Mouse (Mus musculus): ENCODE measurements around the gene B3galnt2.
"Not testable (repeated sequence)": the region's sequence is repeated elsewhere in the genome, so short reads cannot be mapped to it uniquely, and the experiment has no call there.

B3galnt2 gene

DNA sequence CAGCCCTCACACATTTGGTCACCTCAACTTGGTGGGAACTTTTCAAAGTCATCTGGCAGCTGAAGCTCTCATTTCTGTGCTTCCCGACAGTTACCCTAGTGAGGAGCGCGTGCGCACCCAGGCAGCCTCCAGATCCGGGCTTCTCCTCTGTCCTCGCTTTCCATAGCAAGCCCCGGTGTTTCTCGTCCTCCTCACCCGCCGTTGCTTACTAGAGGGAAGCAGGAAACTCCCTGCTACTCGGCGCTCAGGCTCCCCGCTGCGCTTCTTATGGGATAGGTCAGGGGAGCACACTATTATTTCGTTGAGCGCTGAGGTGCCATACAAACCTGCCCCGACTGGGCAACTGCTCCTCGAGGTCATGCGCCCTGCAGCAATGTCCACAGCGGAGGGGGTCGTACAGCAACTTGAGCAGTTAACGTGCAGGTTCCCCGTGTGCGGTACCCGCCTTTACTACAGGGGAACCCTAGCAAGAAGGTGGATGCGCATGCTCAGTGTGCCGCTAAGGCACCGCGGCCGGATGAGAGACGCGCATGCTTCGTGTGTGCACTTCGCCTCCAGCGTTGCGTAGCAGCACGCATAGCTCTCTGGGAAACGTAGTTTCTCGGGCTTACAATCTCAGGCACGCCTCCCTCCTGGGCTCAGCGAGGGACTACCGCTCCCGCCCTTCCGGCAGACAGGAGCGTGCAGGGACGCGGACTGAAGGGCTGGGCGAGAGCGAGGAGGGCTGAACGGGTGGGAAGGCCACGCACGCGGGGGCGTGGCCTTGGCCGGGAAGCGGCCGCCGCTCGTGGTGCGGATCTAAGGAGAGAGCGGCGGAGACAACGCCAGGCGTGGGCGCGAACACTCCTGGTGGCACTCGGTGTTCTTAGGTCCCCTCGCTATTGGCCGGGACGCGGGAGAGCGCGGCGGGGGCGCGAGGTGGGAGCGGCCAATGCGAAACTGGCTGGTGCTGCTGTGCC lies at the start of gene B3galnt2:
Gene B3galnt2, plus strand, starts transcription at position 596 of the 959 bp plus-strand sequence.
- DNase-seq, result peak; percentile 95

DNA sequence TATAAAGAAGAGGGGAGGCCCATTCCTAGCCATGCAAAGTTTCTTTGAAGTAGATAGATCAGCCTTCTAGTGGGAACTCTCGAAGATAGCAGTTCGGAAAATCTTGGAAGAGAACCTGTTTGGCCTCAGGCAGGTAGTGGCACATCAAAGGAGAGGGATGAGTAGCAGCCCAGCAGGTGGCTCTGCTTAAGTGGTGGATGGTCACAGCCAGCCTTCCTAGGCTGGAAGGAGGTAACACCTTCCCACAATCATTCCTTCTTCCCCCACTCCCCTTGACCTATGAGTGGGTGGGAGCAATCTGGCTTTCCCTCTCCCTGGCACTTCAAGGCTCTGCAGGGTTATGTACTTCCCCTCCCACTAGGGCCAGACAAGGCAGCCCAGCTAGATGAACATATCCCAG lies 42.9 kb upstream of the B3galnt2 start:
- DNase-seq, result no peak

- no peak for DNase-seq
Observed at GRCm38 (mm10) chr13:13919396-13919795, 34.9 kb upstream of the B3galnt2 start.

DNA sequence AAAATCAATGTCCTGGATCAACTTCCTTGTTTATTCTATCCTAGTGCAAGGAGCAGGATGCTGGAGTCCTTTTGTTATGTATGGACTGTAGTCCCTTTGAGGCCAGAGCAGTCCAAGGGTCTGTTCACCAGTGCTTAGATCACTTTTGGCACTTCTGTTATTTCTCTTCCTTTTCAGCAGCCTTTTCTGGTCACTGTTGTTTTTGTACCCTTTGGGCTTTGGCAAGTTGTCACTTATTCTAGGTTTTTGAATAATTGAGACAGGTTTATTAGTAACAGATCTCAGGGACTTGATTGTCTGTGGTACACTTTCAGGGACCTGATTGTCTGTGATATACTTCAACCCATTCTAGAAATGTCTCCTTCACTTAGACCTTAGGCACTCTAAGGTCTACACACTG lies 31.7 kb upstream of the B3galnt2 start:
- DNase-seq, result no peak

GRCm38 (mm10) chr13:13929982-13930381 lies 24.3 kb upstream of the B3galnt2 start:
- DNase-seq, result no peak

DNA sequence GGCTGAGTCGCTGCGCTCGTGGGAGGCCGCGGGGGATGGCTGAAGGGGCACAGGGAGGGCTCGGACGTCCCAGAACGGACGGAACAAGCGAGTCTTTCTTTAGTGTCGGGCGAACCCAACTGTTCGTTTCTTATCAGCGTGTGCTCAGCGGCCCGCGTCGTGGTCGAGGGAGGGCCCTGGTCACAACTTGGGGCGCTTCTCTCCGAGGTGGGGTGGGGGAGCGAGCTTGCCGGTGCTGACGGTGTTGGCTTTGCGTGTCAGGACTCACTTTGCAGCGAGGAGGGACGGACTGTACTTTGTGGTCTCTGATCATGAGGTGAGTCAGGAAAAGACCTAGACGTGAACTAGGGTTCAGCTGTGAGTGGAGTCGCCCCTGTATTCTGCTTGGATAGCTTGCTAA lies 662 bp downstream of the B3galnt2 start:
- no peak for DNase-seq

DNA sequence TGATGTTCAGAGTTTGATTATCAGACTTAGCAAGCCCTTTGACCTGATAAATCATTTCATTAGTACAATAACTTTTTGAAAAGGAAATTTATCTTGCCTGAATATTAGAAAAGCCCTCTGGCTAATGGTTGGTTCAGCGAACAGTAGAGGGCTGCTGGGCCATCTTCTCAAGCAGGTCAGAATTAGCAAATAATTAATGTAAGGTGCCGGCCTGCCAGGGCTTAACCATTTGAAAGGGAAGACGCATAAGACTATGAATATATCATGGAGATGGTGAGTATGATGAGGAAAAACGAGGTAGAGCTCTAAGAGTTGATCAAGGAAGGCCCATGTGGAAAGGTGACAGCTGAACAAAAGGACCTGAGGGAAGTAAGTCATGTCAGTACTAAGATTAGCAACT lies 2.4 kb downstream of the B3galnt2 start:
- no peak for DNase-seq

DNA sequence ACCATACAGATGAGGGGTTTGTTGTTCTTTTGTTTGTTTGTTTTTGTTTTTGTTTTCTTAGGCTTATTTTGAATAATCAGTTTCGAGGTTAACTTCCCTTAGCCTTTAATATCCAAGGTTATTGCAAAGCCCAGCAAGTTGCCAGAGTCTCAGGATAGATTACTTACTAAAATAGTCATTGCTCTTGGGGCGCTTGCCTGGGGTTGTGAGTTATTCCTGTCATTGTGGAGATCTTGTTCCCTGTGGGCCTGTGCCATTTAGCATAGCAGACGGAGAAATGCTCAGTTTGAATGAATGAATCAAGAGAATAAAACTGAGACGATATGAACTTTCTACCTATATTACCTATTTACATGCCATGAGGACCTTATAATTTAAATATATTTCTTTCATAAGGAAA lies 5.9 kb downstream of the B3galnt2 start:
- DNase-seq, result no peak

DNA sequence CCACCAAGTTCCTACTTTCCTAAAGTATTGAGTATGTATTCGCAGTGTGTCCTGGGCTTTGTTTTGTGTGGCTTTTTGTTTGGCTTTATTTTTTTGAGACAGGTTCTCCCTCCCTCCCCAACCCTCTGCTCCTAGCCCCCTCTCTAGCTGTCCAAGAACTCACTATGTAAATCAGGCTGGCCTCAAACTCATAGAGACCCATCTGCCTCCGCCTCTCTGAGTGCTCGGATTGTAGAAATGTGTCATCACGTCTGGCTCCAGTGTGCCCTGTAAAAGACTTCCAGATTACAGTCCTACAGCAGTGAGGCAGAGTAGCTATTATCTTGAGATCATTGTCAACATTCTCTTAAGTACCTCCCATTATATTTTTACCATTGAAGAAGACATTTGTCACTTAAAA lies 6.8 kb downstream of the B3galnt2 start:
- DNase-seq, result no peak

DNA sequence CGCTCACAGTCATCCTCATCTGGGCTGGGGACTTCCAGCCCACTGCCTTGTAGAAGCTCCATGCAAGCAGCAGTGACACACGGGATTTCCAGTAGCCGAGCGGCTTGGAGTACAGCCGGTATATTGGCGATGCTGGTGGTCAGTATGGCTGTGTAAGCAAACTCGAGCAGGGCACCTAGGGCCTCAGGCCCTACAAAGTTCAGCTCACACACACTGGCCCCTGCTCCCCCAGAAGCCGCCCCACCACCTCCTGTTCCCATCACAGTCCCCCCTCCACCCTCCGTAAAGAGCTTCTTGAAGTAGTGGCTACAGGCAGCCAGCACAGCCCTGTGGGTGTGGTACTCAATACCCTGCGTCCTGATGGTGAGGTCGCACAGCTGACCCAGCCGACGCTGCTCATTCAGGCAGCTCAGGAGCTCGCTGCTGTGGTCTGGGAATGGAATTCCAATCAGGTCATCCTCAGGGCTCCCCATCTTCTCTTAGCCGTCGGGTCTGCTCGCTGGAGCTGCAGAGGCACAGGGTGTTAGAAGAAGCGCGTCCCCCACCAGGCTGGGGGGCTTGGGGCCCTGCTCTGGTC lies 11.2 kb downstream of the B3galnt2 start:
- DNase-seq, result no peak

DNA sequence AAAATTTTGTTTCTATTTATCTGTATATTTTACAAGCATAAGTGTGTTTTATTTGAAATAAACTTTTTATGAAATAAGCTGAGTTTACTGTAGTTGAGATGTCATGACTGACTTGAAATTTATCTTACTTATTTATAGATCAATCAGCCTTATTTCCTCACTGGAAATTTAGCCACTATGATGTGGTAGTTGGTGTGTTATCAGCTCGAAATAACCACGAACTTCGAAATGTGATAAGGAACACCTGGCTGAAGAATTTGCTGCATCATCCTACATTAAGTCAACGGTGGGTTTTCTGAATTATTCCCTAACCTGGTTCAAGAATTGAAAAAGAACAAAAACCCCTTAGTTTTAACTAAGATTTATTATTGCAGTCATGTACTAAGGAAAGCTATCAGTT lies 11.9 kb downstream of the B3galnt2 start:
- no peak for DNase-seq

DNA sequence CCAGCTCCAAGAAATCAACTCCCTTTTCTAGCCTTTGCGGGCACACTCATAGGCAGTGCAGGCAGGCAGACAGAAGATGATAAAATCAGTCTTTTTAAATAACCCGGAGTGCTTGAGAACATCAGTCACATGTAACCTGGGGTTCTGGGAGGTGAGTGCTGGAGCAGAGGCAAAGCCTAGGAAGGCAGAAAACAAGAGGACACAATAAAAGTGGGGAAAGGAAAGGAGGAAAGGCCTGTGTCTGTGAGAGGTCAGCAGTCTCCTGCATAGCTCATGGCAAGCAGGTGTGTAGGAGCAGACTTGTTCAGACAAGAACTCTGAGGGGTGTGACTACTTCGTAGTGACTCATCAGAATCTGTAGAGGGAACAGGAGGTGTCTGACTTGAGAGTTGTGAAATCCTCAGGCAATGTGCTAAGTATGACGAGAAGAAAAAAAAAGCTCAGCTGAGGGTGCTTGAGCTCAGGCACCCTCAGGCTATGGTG lies 14.4 kb downstream of the B3galnt2 start:
- no peak for DNase-seq

DNA sequence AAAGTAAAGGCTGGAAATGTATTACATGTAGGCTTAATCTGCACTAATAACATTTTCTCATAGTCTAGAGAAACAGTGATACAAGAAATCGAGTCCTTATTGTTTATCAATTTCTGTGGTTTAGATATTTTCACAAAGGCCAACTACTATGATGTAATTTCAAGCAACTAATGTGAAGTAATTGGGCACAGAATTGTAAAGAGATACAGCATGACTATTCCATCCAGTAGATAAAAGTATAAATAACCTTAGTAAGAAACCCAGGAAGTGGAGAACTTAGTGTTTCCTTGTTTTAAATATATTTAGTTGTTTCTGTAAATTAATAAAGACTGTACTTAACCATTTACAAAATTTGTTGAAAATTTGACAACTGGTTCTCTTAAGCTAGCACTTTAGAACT lies 15.5 kb downstream of the B3galnt2 start:
- no peak for DNase-seq

GRCm38 (mm10) chr13:13981842-13982241 lies 27.6 kb downstream of the B3galnt2 start:
- not testable (repeated sequence) for DNase-seq

- DNase-seq, result no peak
Observed at GRCm38 (mm10) chr13:13983523-13983922, 29.3 kb downstream of the B3galnt2 start.

DNA sequence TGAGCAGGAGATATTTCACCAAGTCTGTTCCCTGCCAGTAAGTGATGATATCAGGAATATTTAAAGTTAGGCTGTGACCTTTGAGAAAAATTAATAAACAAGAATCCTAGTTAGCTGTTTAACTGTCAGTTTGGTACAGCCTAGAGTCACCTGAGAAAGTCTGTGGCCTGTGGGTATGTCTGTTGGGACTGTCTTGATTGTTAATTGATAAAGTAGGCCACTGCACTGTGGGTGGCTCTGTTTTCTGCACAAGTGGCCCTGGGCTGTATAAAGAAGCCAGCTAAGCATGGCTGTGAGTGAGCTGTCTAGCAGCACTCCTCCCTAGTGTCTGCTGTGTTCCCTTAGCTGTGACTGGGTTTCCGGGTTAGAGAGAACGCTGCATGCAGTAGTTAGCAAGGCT lies 34.9 kb downstream of the B3galnt2 start:
- no peak for DNase-seq

- no peak for DNase-seq
Observed at GRCm38 (mm10) chr13:13990391-13990790, 36.1 kb downstream of the B3galnt2 start.

GRCm38 (mm10) chr13:13993041-13993440 lies 38.8 kb downstream of the B3galnt2 start:
- DNase-seq, result no peak

DNA sequence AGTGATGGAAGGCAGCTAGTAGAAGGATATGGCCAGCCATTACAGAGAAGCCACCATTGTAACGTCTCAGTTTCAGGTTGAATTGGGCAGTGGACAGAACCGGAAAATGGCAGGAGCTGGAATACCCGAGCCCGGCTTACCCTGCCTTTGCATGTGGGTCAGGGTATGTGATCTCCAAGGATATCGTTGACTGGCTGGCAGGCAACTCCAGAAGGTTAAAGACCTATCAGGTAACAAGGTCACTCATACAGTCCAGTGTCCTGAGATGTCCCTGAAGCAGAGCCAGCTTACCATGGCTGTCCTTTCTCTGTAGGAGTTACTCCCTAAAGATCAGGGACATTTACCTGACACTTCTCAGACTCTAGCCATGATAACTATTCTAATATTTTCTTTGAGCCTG lies 40.8 kb downstream of the B3galnt2 start:
- DNase-seq, result no peak

- DNase-seq, result no peak
Observed at GRCm38 (mm10) chr13:13997476-13997875, 43.2 kb downstream of the B3galnt2 start.

DNA sequence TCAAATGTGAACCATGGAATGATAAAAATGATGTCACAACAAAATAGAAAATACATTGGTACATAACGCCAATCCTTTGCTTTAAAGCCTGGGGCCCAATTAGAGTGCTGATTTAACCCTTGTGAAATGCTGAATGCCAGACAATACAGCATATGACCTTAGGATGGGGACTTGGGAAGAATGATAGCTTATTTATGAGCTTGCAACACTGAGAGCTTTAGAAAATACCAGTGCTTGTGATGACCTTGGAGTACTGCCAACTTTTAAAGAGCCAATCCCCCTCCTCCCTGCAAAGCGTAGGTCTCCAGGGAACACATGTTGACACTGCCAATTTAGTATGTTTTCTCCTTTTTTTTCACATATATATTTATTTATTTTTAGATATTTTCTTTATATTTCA lies 48.4 kb downstream of the B3galnt2 start:
- DNase-seq, result no peak

DNA sequence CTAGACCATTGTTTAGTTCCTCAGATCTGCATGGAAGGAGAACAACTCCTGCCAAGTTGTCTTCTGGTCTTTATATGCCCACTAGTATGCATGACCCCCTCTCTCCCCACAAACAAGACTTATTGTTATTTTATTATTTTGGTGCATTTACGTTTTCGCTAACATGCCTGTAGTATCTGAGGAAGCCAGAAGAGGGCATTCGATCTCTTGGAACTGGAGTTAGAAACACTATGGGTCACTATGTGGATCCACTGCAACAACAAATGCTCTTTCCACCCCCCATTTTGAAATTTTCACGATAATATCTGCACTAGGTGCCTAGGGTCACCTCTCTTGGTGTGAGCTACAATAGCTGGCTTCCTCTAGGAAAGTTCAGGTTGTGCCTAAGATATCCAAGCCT lies 49.8 kb downstream of the B3galnt2 start:
- no peak for DNase-seq

DNA sequence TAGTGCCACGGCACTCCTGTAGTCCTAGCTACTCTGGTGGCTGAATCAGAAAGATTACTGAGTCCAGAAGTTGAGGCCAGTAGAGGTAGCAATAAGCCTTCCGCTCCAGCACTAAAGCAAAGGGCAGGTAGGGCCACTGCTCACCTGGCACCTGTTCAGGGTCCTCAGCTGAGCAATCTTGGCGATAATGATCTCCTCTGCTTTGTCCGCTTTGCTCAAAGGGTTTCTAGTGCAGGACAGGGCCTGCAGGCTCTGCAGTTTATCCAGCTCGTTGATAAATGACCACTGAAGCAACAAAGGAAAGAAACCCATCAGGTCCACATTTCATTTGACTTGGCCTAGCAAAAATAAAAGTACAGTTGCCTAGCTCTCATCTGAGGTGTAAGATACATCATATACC lies 50.7 kb downstream of the B3galnt2 start:
- DNase-seq, result no peak

DNA sequence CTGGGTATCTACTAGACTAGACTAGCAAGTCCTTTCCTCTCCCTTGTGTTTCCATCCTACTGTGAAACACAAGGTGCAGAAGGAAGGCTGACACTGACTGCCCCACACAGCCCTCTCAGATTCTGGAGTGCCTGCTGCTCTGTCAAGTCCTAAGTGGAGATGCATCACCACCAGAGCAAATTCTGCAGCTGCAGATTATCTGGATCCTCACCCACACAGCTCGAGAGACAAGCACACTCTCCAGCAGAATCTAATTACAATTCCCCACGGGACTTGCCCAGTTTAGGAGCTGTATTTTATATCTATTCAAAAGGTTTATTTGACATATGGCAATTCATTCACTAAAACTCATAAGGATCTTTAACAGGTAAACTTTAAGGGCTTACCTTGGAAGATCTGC lies 51.8 kb downstream of the B3galnt2 start:
- no peak for DNase-seq

Data from thymus, postnatal 25 days (tissue).